Mouse (Mus musculus) liver, postnatal 0 days (tissue): ENCODE results near the gene Zbtb3.
A peak's percentile ranks its signal among the peaks of the same experiment; 100 is the strongest.

Experiments
- CTCF ChIP-seq: sonication (generic); IDR thresholded peaks from 2 replicates; pipeline ENCODE4 v1.5.1; 2016; ENCODE audit warnings: antibody characterized with exemption, low read depth
- EP300 ChIP-seq: IDR thresholded peaks from 2 replicates; pipeline ENCODE4 v1.6.1; 2016; ENCODE audit warnings: antibody characterized with exemption, low read depth, mild to moderate bottlenecking

DNA sequence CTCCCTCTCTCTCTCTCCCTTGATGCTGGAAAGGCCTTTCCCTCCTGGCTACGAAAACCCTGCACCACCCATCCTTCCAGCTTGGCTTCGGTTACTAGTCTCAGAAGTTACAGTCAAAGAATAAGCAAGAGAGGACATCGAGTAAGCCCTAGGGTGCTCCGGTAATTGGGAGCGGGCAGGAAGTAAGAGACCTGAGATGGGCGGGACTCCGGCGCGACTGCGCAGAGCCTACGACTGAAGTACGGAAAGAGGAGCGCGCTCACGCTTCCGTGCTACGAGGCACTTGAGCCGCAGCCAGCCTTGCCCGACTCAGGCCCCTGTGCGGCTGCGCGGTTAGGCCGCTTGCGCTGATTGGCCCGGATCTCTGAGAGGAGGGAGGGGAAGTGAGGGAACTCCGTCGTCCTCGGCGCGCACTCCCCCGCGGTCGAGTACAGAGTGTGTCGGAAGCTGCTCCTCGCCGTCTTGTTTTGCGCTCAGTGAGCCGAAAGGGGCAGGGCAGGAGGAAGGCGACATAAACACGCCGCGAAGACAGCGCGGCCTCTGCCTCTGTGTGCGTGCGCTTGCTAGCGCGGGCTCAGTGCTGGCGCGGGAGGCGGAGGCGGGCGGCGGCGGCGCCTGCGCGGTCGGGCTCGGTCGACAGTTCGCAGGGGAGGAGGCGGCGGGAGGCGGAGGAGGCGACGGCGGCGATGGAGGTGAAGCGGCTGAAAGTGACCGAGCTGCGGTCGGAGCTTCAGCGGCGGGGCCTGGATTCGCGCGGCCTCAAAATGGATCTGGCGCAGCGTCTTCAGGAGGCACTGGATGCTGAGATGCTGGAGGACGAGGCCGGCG lies 17.5 kb downstream of the Zbtb3 start, which contains the start of gene Hnrnpul2:
- TF ChIP-seq CTCF = peak; percentile 8; the same call in 1 of the 2 replicates
- TF ChIP-seq EP300 = 0 out of 2 replicates have a peak, but pooled peaks have one; percentile 49
